Mouse (Mus musculus) lung, embryonic 16.5 days (tissue): Measurements from ENCODE around the gene Dazap1. TPM values are rescaled to one million over a fixed set of nuclear protein-coding genes. Genes with fewer than 3 reads are reported as not detected.
A peak's percentile ranks its signal among the peaks of the same experiment; 100 is the strongest.

Experiments
- ATAC-seq: fragments of 200-750 bp; cut with Nextera tagmentation; 2 replicates; pipeline ENCODE4 v1.8.0; 2017; ENCODE audit warnings: low read depth, mild to moderate bottlenecking, moderate library complexity
- H3K27ac ChIP-seq: fragments of 300-500 bp; sonication (generic); 2 replicates; pipeline ENCODE4 v1.5.1; 2014; ENCODE audit warnings: mild to moderate bottlenecking, control low read depth, low read length
- H3K27me3 ChIP-seq: fragments of 300-500 bp; sonication (generic); 2 replicates; pipeline ENCODE4 v1.6.1; 2014; ENCODE audit warnings: low read depth, low read length, mixed read lengths; ENCODE audit not compliant: control insufficient read depth, insufficient read depth
- H3K36me3 ChIP-seq: fragments of 300-500 bp; sonication (generic); 2 replicates; pipeline ENCODE4 v1.6.1; 2014; ENCODE audit warnings: low read length; ENCODE audit not compliant: control insufficient read depth, insufficient read depth
- H3K4me1 ChIP-seq: fragments of 300-500 bp; sonication (generic); replicated peaks from 2 replicates; pipeline ENCODE4 v1.6.1; 2014; ENCODE audit warnings: low read length, mixed read lengths; ENCODE audit not compliant: control insufficient read depth, insufficient read depth
- H3K4me2 ChIP-seq: fragments of 300-500 bp; sonication (generic); 2 replicates; pipeline ENCODE4 v1.6.1; 2014; ENCODE audit warnings: low read depth, low read length, control low read depth
- H3K4me3 ChIP-seq: fragments of 300-500 bp; sonication (generic); 2 replicates; pipeline ENCODE4 v1.5.1; 2014; ENCODE audit warnings: mild to moderate bottlenecking, low read length, control low read depth
- H3K9ac ChIP-seq: fragments of 300-500 bp; sonication (generic); 2 replicates; pipeline ENCODE4 v1.6.1; 2014; ENCODE audit warnings: low read length, control low read depth
- H3K9me3 ChIP-seq: fragments of 300-500 bp; sonication (generic); 2 replicates; pipeline ENCODE4 v1.6.1; 2016; ENCODE audit warnings: low read length; ENCODE audit not compliant: control insufficient read depth
- WGBS: fragments of 180-500 bp; shearing (Covaris S2); extraction: QIAGEN DNeasy Blood & Tissue Kit; methylation state at CpG from one replicate; pipeline ENCODE4 v1.1.7; 2014; 5-methylcytosine and 5-hydroxymethylcytosine counted together
- polyA plus RNA-seq: library from polyadenylated mRNA; unstranded; fragments of >200 nt; fragmentation: Nextera tagmentation; extraction: Ambion mirVana; gene quantifications from 2 replicates; pipeline ENCODE4 v1.2.1, GENCODE M21; 2015

The Dazap1 gene
- polyA plus RNA-seq, 1 experiment from 2014 or later: 50.6 TPM

DNA sequence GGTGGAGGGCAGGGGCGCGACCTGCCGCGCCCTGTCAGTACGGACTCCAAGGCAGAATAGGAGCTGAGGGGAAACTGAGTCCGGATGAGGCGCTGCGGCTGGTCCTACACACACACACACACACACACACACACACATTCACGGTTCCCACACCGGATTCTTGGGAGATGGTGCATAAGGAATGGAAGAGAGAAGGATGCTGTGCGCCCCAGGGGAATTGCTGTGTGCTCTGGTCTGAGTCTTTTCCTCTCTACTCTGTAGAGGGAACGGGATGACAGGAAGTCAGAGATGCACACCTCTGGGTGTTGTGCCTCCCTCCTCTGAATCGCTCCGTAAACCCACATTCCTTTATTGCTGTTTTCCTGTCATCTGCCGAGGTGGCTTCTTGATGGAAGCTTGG, 38.0 kb downstream of the Dazap1 start:
- peaks cover 8% of the 10 kb centered on the region for H3K36me3 ChIP-seq
- H3K27ac ChIP-seq: no peak overlapping the region
- no peak overlapping the region for H3K4me3 ChIP-seq
- peaks cover 25% of the 10 kb centered on the region for H3K4me1 ChIP-seq
- H3K9me3 ChIP-seq: no peaks in the 10 kb centered on the region
- H3K27me3 ChIP-seq: peaks cover 49% of the 10 kb centered on the region
- no peak overlapping the region for H3K4me2 ChIP-seq
- H3K9ac ChIP-seq: no peak overlapping the region
- WGBS: 12% methylated on average over 15 of the region's 15 CpGs
- ATAC-seq: no peak

DNA sequence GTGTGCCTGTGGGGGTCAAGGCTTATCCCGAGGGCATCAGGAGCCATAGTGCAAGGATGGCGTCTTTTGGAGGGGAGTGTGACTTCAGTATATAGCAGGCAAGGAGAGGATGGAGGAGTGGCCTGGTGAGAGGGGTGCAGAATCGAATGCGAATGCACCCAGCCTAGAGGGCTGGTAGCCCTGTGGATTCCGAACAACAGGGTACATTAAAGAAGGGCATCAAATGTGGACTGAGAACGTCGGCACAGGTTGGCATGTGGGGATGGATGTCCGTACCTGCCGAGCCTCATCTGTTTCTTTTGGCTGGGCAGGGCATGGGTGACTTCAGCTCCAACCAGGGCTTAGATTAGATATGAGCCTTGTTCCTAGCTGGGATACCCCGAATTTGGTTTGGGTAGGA, 38.5 kb downstream of the Dazap1 start:
- H3K4me2 ChIP-seq: no peak overlapping the region
- no peaks in the 10 kb centered on the region for H3K9me3 ChIP-seq
- no peak overlapping the region for H3K4me3 ChIP-seq
- peaks cover 27% of the 10 kb centered on the region for H3K4me1 ChIP-seq
- WGBS: 44% methylated on average over 10 of the region's 10 CpGs
- no peak for ATAC-seq
- H3K27me3 ChIP-seq: peaks cover 55% of the 10 kb centered on the region
- H3K27ac ChIP-seq: no peak overlapping the region
- peaks cover 3% of the 10 kb centered on the region for H3K36me3 ChIP-seq
- no peak overlapping the region for H3K9ac ChIP-seq

DNA sequence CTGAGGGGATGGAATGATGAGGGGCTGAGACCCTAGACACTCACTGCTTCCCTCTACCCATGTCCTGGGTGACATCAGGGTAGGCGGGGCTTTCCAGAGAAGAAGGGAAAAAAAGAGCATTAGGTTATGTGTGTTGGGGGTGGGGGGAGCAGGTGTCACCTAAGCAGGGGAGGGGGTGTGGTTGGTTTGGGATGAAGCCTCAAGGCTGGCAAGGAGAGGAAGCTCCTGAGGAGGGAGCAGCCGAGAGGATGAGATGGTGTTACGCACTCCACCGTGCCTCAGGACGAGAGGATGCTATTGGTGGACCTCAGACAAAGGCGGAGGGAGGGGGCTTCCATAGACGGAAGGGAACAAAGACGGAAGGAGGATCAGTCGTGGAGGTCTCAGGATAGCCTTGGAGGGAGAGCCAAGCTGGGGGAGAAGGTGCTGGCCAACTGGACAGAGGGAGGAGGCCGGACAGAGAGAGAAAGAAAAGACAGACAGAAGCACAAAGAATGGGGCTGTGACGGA, 39.4 kb downstream of the Dazap1 start:
- peaks cover 23% of the 10 kb centered on the region for H3K4me1 ChIP-seq
- no peaks in the 10 kb centered on the region for H3K36me3 ChIP-seq
- ATAC-seq: no peak
- no peak overlapping the region for H3K9ac ChIP-seq
- 36% methylated on average over 11 of the region's 11 CpGs for WGBS
- no peak overlapping the region for H3K4me3 ChIP-seq
- H3K4me2 ChIP-seq: no peak overlapping the region
- peaks cover 64% of the 10 kb centered on the region for H3K27me3 ChIP-seq
- no peaks in the 10 kb centered on the region for H3K9me3 ChIP-seq
- no peak overlapping the region for H3K27ac ChIP-seq

DNA sequence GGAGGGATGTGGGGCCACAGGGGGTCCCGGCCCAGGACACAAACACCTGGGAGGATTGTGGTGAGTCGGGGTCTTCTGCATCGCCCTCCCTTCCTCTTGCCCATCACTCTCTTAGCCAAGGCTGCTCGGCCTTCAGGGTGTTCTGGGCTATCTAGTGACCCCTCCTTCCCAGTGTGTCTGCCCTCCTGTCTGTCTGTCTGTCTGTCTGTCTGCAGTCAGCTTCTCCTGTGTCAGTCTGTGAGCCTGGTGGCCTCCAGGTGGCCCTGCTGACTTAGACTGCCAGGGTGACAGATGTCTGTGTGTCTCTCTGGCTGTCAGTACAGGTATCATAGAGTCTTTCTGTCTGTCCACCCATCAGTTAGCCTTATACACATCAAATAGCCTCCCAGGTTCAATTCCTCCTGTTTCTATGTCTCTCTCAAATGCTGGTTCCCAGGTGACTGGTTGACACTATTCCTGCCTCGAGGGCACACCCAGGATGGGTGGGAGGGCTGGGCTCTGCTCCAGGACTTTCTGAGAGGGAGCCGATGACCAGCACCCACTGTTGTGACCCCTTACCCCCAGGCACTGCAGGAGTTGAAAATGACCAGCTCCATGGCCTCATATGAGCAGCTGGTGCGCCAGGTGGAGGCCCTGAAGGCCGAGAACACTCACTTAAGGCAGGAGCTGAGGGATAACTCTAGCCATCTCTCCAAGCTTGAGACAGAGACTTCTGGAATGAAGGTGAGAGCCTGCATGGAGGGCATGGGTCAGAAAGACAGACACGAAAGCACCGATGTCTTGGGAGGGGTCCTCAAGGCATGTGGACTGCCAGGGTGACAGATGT, 40.2 kb downstream of the Dazap1 start:
- no peak for ATAC-seq
- H3K9me3 ChIP-seq: no peaks in the 10 kb centered on the region
- H3K36me3 ChIP-seq: no peaks in the 10 kb centered on the region
- no peak overlapping the region for H3K4me3 ChIP-seq
- H3K27me3 ChIP-seq: peaks cover 67% of the 10 kb centered on the region
- H3K4me2 ChIP-seq: no peak overlapping the region
- H3K4me1 ChIP-seq: peaks cover 17% of the 10 kb centered on the region
- peak overlapping the region; percentile 44 for H3K27ac ChIP-seq
- WGBS: 82% methylated on average over 10 of the region's 10 CpGs
- no peak overlapping the region for H3K9ac ChIP-seq

DNA sequence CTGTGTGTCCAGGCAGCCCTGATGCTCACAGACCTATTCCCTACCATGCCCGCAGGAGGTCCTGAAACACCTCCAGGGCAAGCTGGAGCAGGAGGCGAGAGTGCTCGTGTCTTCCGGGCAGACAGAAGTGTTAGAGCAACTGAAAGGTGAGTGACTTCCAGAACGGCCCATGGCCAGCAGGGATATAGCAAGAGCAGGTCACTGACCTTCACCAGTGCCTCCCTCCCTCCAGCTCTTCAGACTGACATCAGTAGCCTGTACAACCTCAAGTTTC, 40.7 kb downstream of the Dazap1 start:
- Histone ChIP-seq H3K9me3 (no peaks in the 10 kb centered on the region), H3K4me1 (peaks cover 17% of the 10 kb centered on the region), H3K4me3 (no peak overlapping the region), H3K27me3 (peaks cover 67% of the 10 kb centered on the region), H3K36me3 (no peaks in the 10 kb centered on the region), H3K4me2 (peak overlapping the region; percentile 27), H3K9ac (0 out of 2 replicates have a peak overlapping the region, but pooled peaks have one; percentile 39), H3K27ac (peak overlapping the region; percentile 44)
- WGBS: 45% methylated on average over 5 of the region's 5 CpGs
- no peak for ATAC-seq

DNA sequence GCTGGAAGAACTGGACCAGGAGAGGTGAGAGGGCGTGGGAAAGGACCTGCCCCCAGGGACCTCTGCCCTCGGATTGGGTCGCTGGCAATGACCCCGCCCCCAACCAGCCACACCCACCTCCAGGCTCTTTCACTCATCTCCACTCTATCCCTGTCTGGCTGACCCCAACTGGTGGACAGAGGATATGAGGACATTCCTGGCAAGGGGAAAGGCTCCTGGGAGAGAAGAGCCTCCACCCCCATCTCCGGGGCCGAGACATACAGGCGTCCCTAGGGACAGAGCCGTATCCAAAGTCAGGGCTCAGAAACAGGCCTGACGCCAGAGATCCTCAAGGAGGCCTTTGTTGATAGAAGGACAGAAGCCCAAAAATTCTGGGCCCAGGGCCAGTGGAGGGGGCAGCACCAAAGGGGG, 41.2 kb downstream of the Dazap1 start:
- no peak overlapping the region for H3K4me3 ChIP-seq
- ATAC-seq: peak; percentile 95
- H3K27me3 ChIP-seq: peaks cover 67% of the 10 kb centered on the region

DNA sequence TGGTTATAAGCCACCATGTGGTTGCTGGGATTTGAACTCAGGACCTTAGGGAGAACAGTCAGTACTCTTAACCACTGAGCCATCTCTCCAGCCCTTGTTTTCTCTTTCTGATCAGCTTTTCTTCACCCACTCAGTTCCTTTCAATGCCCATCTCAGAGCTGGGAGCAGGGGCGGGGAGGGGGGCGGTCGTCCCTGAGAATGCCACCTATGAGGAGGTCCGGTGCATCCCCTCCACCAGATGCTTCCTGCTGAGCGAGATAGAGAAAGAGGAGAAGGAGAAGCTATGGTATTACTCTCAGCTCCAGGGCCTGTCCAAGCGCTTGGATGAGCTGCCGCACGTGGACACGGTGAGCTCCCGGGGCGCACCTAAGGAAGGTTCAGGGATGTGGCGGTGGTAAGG, 43.2 kb downstream of the Dazap1 start:
- no peak overlapping the region for H3K27ac ChIP-seq
- H3K4me3 ChIP-seq: peak overlapping the region; percentile 19
- H3K4me1 ChIP-seq: peaks cover 17% of the 10 kb centered on the region
- H3K9ac ChIP-seq: no peak overlapping the region
- ATAC-seq: no peak
- H3K36me3 ChIP-seq: no peaks in the 10 kb centered on the region
- peak overlapping the region; percentile 19 for H3K4me2 ChIP-seq
- H3K9me3 ChIP-seq: no peaks in the 10 kb centered on the region
- H3K27me3 ChIP-seq: peaks cover 47% of the 10 kb centered on the region
- 30% methylated on average over 12 of the region's 12 CpGs for WGBS

More for the DNA sequence above, 41.2 kb downstream of the Dazap1 start:
- H3K4me1 ChIP-seq: peaks cover 17% of the 10 kb centered on the region
- peak overlapping the region; percentile 27 for H3K4me2 ChIP-seq
- H3K27ac ChIP-seq: peak overlapping the region; percentile 52
- no peaks in the 10 kb centered on the region for H3K36me3 ChIP-seq
- no peaks in the 10 kb centered on the region for H3K9me3 ChIP-seq
- H3K9ac ChIP-seq: 0 out of 2 replicates have a peak overlapping the region, but pooled peaks have one; percentile 39
- WGBS: 5% methylated on average over 9 of the region's 9 CpGs

DNA sequence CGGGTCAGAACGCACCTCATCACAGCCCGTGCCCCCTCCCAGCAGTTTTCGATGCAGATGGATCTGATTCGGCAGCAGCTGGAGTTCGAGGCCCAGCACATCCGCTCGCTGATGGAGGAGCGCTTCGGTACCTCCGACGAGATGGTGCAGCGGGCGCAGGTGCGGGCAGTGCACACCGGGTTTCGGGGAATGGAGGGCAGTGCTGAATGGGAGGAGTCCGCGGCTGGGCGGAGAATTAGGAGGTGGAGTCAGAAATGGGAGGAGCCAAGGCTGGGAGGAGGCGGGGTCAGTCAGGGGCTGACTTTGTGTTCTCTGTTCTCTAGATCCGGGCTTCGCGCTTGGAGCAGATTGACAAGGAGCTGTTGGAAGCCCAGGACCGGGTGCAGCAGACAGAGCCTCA, 43.6 kb downstream of the Dazap1 start:
- no peak overlapping the region for H3K9ac ChIP-seq
- H3K4me3 ChIP-seq: peak overlapping the region; percentile 19
- ATAC-seq: peak; percentile 17; the same call in 1 of the 2 replicates
- H3K27me3 ChIP-seq: peaks cover 43% of the 10 kb centered on the region
- peaks cover 17% of the 10 kb centered on the region for H3K4me1 ChIP-seq
- no peaks in the 10 kb centered on the region for H3K36me3 ChIP-seq
- no peaks in the 10 kb centered on the region for H3K9me3 ChIP-seq
- peak overlapping the region; percentile 19 for H3K4me2 ChIP-seq
- 8% methylated on average over 25 of the region's 25 CpGs for WGBS
- H3K27ac ChIP-seq: no peak overlapping the region

DNA sequence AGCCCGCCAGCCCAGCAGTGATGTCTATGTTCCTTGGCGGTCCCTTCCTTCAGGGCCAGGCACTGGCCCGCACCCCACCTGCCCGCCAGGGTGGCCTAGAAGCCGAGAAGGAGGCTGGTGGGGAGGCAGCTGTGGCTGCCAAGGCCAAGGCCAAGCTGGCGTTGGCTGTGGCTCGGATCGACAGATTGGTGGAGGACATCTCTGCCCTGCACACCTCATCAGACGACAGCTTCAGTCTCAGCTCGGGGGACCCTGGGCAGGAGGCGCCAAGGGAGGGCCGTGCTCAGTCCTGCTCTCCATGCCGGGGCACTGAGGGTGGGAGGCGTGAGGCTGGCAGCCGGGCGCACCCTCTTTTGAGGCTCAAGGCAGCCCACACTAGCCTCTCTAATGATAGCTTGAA, 50.3 kb downstream of the Dazap1 start:
- H3K4me2 ChIP-seq: no peak overlapping the region
- no peak overlapping the region for H3K27ac ChIP-seq
- no peak overlapping the region for H3K9ac ChIP-seq
- H3K4me1 ChIP-seq: peaks cover 24% of the 10 kb centered on the region
- H3K27me3 ChIP-seq: peaks cover 56% of the 10 kb centered on the region
- H3K9me3 ChIP-seq: no peaks in the 10 kb centered on the region
- WGBS: 72% methylated on average over 16 of the region's 16 CpGs
- H3K4me3 ChIP-seq: no peak overlapping the region
- no peak for ATAC-seq
- H3K36me3 ChIP-seq: no peaks in the 10 kb centered on the region
